Mouse (Mus musculus) spleen, embryonic (tissue): ENCODE data around the gene Smg6.
"Not testable (repeated sequence)": the region's sequence is repeated elsewhere in the genome, so short reads cannot be mapped to it uniquely, and the experiment has no call there.

Experiments used
- CTCF ChIA-PET: fragments of 350-600 bp; sonication (Branson Sonifier 250); formaldehyde crosslinking; loops from one replicate; lab custom pipeline; 2022; lab: Charles Lee

Gene Smg6

GRCm38 (mm10) chr11:74992427-74992987 lies 66.9 kb downstream of the Smg6 start:
- CTCF ChIA-PET, result no interaction called here

- CTCF ChIA-PET, result no interaction called here
Observed at GRCm38 (mm10) chr11:74994141-74994540, 68.5 kb downstream of the Smg6 start.

GRCm38 (mm10) chr11:74994856-74995255 lies 69.2 kb downstream of the Smg6 start:
- CTCF ChIA-PET, result no interaction called here

GRCm38 (mm10) chr11:74996482-74996881 lies 70.9 kb downstream of the Smg6 start:
- CTCF ChIA-PET, result no interaction called here

GRCm38 (mm10) chr11:75000869-75001653 lies 75.4 kb downstream of the Smg6 start:
- CTCF ChIA-PET, result interaction anchor here (0.5 kb wide), 1 partner anchor 105 kb away, joined by 4 read pairs; no protein-coding TSS in a partner anchor

- CTCF ChIA-PET, result no interaction called here
Observed at GRCm38 (mm10) chr11:75008270-75008669, 82.6 kb downstream of the Smg6 start.

- CTCF ChIA-PET, result not testable (repeated sequence)
Observed at GRCm38 (mm10) chr11:75009537-75009936, 83.9 kb downstream of the Smg6 start.

GRCm38 (mm10) chr11:75012997-75013694 lies 87.5 kb downstream of the Smg6 start:
- CTCF ChIA-PET, result interaction anchor here (0.6 kb wide), 3 partner anchors 156 to 1655 kb away, joined by 4 read pairs; partner anchors contain the start of gene Hic1

GRCm38 (mm10) chr11:75013764-75014695 lies 88.4 kb downstream of the Smg6 start:
- CTCF ChIA-PET, result interaction anchor here (0.6 kb wide), 3 partner anchors 155 to 1654 kb away, joined by 4 read pairs; partner anchors contain the start of gene Hic1

GRCm38 (mm10) chr11:75014816-75015215 lies 89.2 kb downstream of the Smg6 start:
- CTCF ChIA-PET, result no interaction called here

- CTCF ChIA-PET, result no interaction called here
Observed at GRCm38 (mm10) chr11:75015453-75015871, 89.8 kb downstream of the Smg6 start.

- CTCF ChIA-PET, result no interaction called here
Observed at GRCm38 (mm10) chr11:75016309-75016860, 90.8 kb downstream of the Smg6 start.

GRCm38 (mm10) chr11:75017831-75018230 lies 92.2 kb downstream of the Smg6 start:
- CTCF ChIA-PET, result interaction anchor here (0.7 to 1.0 kb wide), 2 partner anchors 15 to 39 kb away, joined by 3 read pairs; no protein-coding TSS in a partner anchor

- CTCF ChIA-PET, result no interaction called here
Observed at GRCm38 (mm10) chr11:75026977-75027376, 101.4 kb downstream of the Smg6 start.

- CTCF ChIA-PET, result interaction anchor here (0.7 kb wide), 1 partner anchor 588 kb away, joined by 6 read pairs; no protein-coding TSS in a partner anchor
Observed at GRCm38 (mm10) chr11:75027616-75028015, 102.0 kb downstream of the Smg6 start.

- CTCF ChIA-PET, result no interaction called here
Observed at GRCm38 (mm10) chr11:75031251-75031650, 105.6 kb downstream of the Smg6 start.

GRCm38 (mm10) chr11:75032946-75033345 lies 107.3 kb downstream of the Smg6 start:
- CTCF ChIA-PET, result no interaction called here

- CTCF ChIA-PET, result no interaction called here
Observed at GRCm38 (mm10) chr11:75033581-75034067, 108.0 kb downstream of the Smg6 start.

- CTCF ChIA-PET, result no interaction called here
Observed at GRCm38 (mm10) chr11:75034104-75034503, 108.5 kb downstream of the Smg6 start.

GRCm38 (mm10) chr11:75044333-75044732 lies 118.7 kb downstream of the Smg6 start:
- CTCF ChIA-PET, result interaction anchor here (0.7 kb wide), 1 partner anchor 193 kb away, joined by 5 read pairs; no protein-coding TSS in a partner anchor
